Mouse (Mus musculus) forebrain, embryonic 10.5 days (tissue): ENCODE results near the gene Gm28047. TPM values are rescaled to one million over a fixed set of nuclear protein-coding genes. Genes with fewer than 3 reads are reported as not detected.

Source experiments
- DNase-seq: peaks from one replicate; pipeline ENCODE4 v3.0.0-alpha.2; 2017; ENCODE audit warnings: low spot score; ENCODE audit errors: extremely low spot score
- H3K27ac ChIP-seq: fragments of 300-500 bp; sonication (generic); 2 replicates; pipeline ENCODE4 v1.5.1; 2016; ENCODE audit warnings: mild to moderate bottlenecking
- H3K27me3 ChIP-seq: fragments of 300-500 bp; sonication (generic); 2 replicates; pipeline ENCODE4 v1.6.1; 2016; ENCODE audit warnings: mild to moderate bottlenecking; ENCODE audit not compliant: poor library complexity, severe bottlenecking
- H3K36me3 ChIP-seq: fragments of 300-500 bp; sonication (generic); replicated peaks from 2 replicates; pipeline ENCODE4 v1.6.1; 2016; ENCODE audit warnings: mild to moderate bottlenecking, moderate library complexity
- H3K4me1 ChIP-seq: fragments of 300-500 bp; sonication (generic); 2 replicates; pipeline ENCODE4 v1.6.1; 2016
- H3K4me3 ChIP-seq: fragments of 300-500 bp; sonication (generic); 2 replicates; pipeline ENCODE4 v1.5.1; 2016; ENCODE audit warnings: mild to moderate bottlenecking, moderate library complexity
- H3K9me3 ChIP-seq: fragments of 300-500 bp; sonication (generic); 2 replicates; pipeline ENCODE4 v1.6.1; 2016; ENCODE audit warnings: mild to moderate bottlenecking, moderate library complexity
- WGBS: fragments of 180-500 bp; shearing (Covaris S2); methylation state at CpG from one replicate; pipeline ENCODE4 v1.1.7; 2016; 5-methylcytosine and 5-hydroxymethylcytosine counted together
- polyA plus RNA-seq: library from polyadenylated mRNA; unstranded; fragments of >200 nt; fragmentation: Nextera tagmentation; extraction: Ambion mirVana; gene quantifications from 2 replicates; pipeline ENCODE4 v1.2.1, GENCODE M21; 2016

Gm28047 gene
- polyA plus RNA-seq, 1 experiment from 2014 or later: not detected

DNA sequence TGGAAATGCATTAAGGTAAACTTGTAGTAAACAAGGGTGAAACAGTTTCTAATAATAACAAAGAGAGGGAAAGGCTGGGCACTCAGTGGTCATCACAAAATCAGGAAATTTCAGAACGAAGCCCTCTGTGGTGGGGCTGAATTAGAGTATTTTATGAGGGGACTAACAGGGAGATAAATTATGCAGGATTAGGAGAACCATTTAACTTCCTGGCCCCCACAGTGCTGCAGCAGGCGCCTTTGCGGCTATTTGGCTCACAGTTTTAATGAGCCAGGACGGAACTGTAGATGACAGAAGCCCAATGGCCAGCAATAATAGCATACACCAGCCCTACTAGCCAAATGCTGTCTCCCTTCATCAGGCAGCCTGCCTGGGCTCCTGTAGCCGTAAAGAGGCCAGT lies 61.2 kb downstream of the Gm28047 start:
- H3K27me3 ChIP-seq: no peaks in the 10 kb centered on the region

GRCm38 (mm10) chr15:102563061-102563460 lies 61.8 kb downstream of the Gm28047 start:
- Histone ChIP-seq H3K4me3 (no peak overlapping the region), H3K27ac (no peak overlapping the region), H3K9me3 (no peaks in the 10 kb centered on the region), H3K36me3 (peaks cover 22% of the 10 kb centered on the region), H3K4me1 (no peaks in the 10 kb centered on the region), H3K27me3 (no peaks in the 10 kb centered on the region)
- no peak for DNase-seq
- 83% methylated on average over 3 of the region's 3 CpGs for WGBS

More for the DNA sequence above, 61.2 kb downstream of the Gm28047 start:
- Histone ChIP-seq H3K4me1 (no peaks in the 10 kb centered on the region), H3K9me3 (no peaks in the 10 kb centered on the region), H3K36me3 (peaks cover 22% of the 10 kb centered on the region), H3K27ac (no peak overlapping the region), H3K4me3 (no peak overlapping the region)
- 83% methylated on average over 5 of the region's 5 CpGs for WGBS
- no peak for DNase-seq

DNA sequence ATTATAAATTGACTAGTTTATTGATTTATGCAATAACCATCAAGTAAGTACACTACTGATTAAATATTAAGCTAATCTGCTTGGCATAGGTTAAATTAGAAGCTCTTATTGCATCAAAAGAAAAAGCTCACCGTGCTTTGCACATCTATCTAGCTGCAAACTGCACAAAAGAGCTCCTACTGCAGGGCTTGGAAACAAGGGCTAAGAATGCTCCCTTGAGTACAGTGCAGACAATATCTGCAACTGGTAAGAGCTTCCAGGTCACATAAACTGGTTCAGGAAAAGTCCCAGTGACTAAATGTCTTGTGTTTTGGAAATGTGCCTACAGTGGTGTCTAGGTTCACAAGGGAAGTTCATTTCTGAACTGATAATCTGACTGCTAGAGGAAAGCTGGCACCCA lies 62.4 kb downstream of the Gm28047 start:
- 98% methylated on average over 1 of the region's 1 CpGs for WGBS
- Histone ChIP-seq H3K36me3 (peaks cover 22% of the 10 kb centered on the region), H3K4me3 (no peak overlapping the region), H3K4me1 (no peaks in the 10 kb centered on the region), H3K27ac (no peak overlapping the region), H3K27me3 (no peaks in the 10 kb centered on the region), H3K9me3 (no peaks in the 10 kb centered on the region)
- DNase-seq: no peak

DNA sequence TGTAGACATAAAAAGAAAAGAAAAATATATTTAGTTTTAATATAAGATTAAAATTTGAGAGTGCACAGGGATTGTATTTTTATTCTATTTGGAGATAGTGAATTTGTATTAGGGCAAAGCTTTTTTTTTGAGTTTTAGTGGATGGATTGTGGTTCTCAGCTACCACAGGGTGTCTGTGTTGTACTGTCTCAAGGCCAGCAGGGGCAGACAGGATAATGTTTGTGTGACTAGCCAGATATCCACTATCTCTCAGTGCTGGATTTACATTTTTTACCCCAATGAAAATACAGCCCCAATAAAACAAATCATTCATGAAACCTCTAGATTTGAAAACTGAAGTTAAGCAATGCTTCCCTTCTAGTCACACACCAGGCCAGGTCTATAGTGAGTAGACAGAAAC lies 67.3 kb downstream of the Gm28047 start:
- no peaks in the 10 kb centered on the region for H3K27me3 ChIP-seq
- no peaks in the 10 kb centered on the region for H3K9me3 ChIP-seq
- no peak overlapping the region for H3K27ac ChIP-seq
- peaks cover 41% of the 10 kb centered on the region for H3K36me3 ChIP-seq
- no peaks in the 10 kb centered on the region for H3K4me1 ChIP-seq
- H3K4me3 ChIP-seq: no peak overlapping the region
- DNase-seq: no peak

- no peak for DNase-seq
- Histone ChIP-seq H3K9me3 (no peaks in the 10 kb centered on the region), H3K27me3 (no peaks in the 10 kb centered on the region), H3K4me1 (no peaks in the 10 kb centered on the region), H3K36me3 (peaks cover 53% of the 10 kb centered on the region), H3K4me3 (no peak overlapping the region), H3K27ac (no peak overlapping the region)
- 98% methylated on average over 1 of the region's 1 CpGs for WGBS
Observed at GRCm38 (mm10) chr15:102555581-102555980, 69.3 kb downstream of the Gm28047 start.

DNA sequence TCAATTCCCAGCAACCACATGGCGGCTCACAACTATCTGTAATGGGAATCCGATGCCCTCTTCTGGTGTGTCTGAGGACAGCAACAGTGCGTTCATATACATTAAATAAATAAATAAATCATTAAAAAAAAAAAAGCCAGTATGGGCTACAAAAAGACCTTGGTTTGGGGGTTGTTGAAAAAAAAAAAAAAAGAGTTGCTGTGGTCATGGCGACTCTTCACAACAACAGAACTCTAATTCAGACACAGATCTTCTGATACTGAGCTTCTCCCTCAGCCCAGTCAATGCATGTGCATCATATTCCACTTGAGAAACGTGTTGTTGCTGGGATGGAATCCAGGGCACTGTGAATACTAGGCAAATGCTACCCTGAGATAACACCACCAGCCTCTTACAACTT lies 72.3 kb downstream of the Gm28047 start:
- H3K36me3 ChIP-seq: peaks cover 63% of the 10 kb centered on the region
- WGBS: 95% methylated on average over 5 of the region's 5 CpGs

GRCm38 (mm10) chr15:102547478-102547877 lies 77.4 kb downstream of the Gm28047 start:
- 95% methylated on average over 3 of the region's 3 CpGs for WGBS
- H3K27ac ChIP-seq: no peak overlapping the region
- peaks cover 77% of the 10 kb centered on the region for H3K36me3 ChIP-seq
- H3K4me3 ChIP-seq: no peak overlapping the region
- H3K4me1 ChIP-seq: no peaks in the 10 kb centered on the region
- no peaks in the 10 kb centered on the region for H3K9me3 ChIP-seq
- DNase-seq: no peak
- no peaks in the 10 kb centered on the region for H3K27me3 ChIP-seq

More for the DNA sequence above, 72.3 kb downstream of the Gm28047 start:
- no peak overlapping the region for H3K27ac ChIP-seq
- H3K4me1 ChIP-seq: no peaks in the 10 kb centered on the region
- no peak overlapping the region for H3K4me3 ChIP-seq
- H3K9me3 ChIP-seq: no peaks in the 10 kb centered on the region
- no peaks in the 10 kb centered on the region for H3K27me3 ChIP-seq
- no peak for DNase-seq

DNA sequence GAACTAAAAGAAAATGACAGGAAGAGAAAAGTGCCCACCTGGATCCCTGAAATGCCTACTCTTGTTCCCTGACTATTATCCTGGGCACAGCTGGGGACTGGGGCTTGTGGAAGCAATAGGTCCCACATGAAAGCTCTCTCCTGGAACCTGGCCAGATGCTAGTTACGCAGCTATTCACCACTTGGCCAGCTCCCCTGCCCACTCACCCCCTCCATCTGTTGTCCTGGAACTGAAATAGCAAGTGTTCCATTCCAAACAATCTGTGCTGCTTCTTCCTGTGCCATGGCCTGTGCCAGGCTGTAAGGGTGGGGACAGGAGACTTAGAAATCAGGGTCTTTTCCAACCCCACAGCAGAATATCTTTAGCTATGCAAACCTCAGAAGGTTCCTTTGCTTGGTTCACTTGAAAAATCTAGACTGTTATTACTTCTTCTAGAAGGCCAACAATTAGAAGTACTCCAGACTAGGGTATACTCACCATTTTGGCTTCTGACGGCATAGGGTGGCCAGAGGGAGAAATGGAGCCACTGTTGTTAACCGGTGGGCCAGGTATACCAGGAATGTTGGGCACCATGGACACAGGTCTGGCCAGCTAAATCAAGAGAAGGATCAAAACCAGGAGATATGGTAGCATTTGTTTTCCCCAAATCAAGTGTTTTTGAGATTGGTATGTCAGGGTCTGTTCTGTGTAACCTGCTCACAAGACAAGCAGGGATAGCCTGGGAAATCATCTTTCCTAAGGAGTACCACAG lies 78.0 kb downstream of the Gm28047 start:
- no peak for DNase-seq
- 93% methylated on average over 3 of the region's 3 CpGs for WGBS
- Histone ChIP-seq H3K36me3 (peaks cover 77% of the 10 kb centered on the region), H3K9me3 (no peaks in the 10 kb centered on the region), H3K4me3 (no peak overlapping the region), H3K27me3 (no peaks in the 10 kb centered on the region), H3K4me1 (no peaks in the 10 kb centered on the region), H3K27ac (no peak overlapping the region)

DNA sequence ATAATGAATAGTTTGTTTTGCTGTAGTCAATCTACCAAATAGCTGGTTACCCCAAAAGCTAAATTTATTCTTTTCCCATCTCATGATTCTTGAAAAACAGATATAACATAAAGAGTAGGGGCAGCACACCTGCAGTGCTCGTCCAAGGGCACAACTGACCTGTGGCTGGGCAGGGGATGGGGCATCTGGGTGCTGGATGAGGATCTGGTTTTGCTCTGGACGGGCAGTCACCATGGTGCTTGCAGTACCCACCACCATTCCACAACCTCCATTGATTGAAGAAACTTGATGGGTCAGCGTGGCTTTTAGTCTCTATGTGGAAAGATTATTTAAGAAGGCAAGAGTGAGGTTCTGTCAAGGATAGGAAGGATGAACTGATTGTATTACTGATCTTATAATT lies 78.6 kb downstream of the Gm28047 start:
- Histone ChIP-seq H3K27me3 (no peaks in the 10 kb centered on the region), H3K4me3 (no peak overlapping the region), H3K27ac (no peak overlapping the region), H3K4me1 (no peaks in the 10 kb centered on the region), H3K9me3 (no peaks in the 10 kb centered on the region), H3K36me3 (peaks cover 75% of the 10 kb centered on the region)
- 87% methylated on average over 3 of the region's 3 CpGs for WGBS
- no peak for DNase-seq

GRCm38 (mm10) chr15:102544801-102545200 lies 80.1 kb downstream of the Gm28047 start:
- 93% methylated on average over 4 of the region's 4 CpGs for WGBS
- H3K9me3 ChIP-seq: no peaks in the 10 kb centered on the region
- no peaks in the 10 kb centered on the region for H3K27me3 ChIP-seq
- H3K27ac ChIP-seq: no peak overlapping the region
- no peak overlapping the region for H3K4me3 ChIP-seq
- DNase-seq: no peak
- peaks cover 80% of the 10 kb centered on the region for H3K36me3 ChIP-seq
- no peaks in the 10 kb centered on the region for H3K4me1 ChIP-seq

DNA sequence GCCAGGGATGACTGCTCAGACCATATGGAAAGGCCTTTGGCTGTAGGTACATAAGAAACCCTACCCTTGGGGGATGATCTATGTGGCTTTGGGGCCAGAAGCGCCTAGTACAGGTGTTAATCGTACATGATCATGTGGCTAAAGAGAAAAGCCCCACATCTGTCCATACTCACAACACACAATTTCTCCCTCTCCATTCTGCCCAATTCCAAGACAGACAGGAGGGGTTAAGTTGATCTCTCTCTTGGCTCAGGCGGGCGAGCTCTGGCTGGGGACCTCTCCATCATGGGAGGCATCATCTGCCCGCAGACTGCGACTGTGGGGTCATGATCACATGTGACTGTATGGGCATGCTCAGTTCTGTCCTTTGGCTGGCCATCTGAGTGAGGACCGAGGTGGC lies 90.9 kb downstream of the Gm28047 start:
- no peaks in the 10 kb centered on the region for H3K4me1 ChIP-seq
- DNase-seq: no peak
- H3K9me3 ChIP-seq: no peaks in the 10 kb centered on the region
- 94% methylated on average over 7 of the region's 7 CpGs for WGBS
- H3K27ac ChIP-seq: no peak overlapping the region
- no peaks in the 10 kb centered on the region for H3K27me3 ChIP-seq
- peaks cover 79% of the 10 kb centered on the region for H3K36me3 ChIP-seq
- no peak overlapping the region for H3K4me3 ChIP-seq

- DNase-seq: no peak
- Histone ChIP-seq H3K4me3 (no peak overlapping the region), H3K27me3 (no peaks in the 10 kb centered on the region), H3K27ac (no peak overlapping the region), H3K9me3 (no peaks in the 10 kb centered on the region; the same call in 1 of the 2 replicates), H3K4me1 (no peaks in the 10 kb centered on the region), H3K36me3 (peaks cover 87% of the 10 kb centered on the region)
- 94% methylated on average over 3 of the region's 3 CpGs for WGBS
Observed at GRCm38 (mm10) chr15:102532106-102532900, 92.6 kb downstream of the Gm28047 start.

DNA sequence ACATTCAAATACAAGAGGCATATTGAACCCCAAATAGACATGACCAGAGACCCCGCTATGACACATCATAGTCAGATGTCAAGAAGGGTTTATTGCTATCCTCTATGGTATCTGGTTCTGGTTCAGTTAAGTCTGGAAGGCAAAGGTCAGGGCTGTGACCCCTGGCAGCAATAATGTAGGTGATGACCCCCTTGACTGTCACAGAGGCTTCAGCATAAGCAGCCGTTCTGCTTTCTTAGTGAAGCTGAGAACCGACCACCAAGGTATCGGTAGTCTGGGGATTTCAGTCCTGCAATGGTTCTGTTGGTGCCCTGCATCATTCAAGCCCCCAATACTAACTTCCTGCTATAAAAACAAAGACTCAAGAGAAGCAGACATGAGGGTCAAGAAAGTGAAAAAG lies 93.3 kb downstream of the Gm28047 start:
- H3K9me3 ChIP-seq: no peaks in the 10 kb centered on the region; the same call in 1 of the 2 replicates
- H3K4me3 ChIP-seq: no peak overlapping the region
- H3K27ac ChIP-seq: no peak overlapping the region
- no peaks in the 10 kb centered on the region for H3K27me3 ChIP-seq
- no peaks in the 10 kb centered on the region for H3K4me1 ChIP-seq
- DNase-seq: no peak
- whole genome bisulfite sequencing: 88% methylated on average over 4 of the region's 4 CpGs
- peaks cover 82% of the 10 kb centered on the region for H3K36me3 ChIP-seq
